Mouse (Mus musculus): ENCODE measurements at regions not wholly inside any gene's neighbourhood (a gene's known extent, or its start where the extent isn't known, plus 50 kb on each side); places are given as distances from the start of the nearest gene placed in this dataset.

- peak; percentile 0 for DNase-seq
Observed at GRCm38 (mm10) chrX:35683332-35683731, 205.3 kb upstream of the Dock11 start.

Data from lung, postnatal 14 days (tissue).